Mouse (Mus musculus) liver, embryonic 14.5 days (tissue): Measurements from ENCODE around the gene Stambp. TPM values are rescaled to one million over a fixed set of nuclear protein-coding genes. Genes with fewer than 3 reads are reported as not detected.

Experiments used
- ATAC-seq: fragments of 200-750 bp; cut with Nextera tagmentation; 2 replicates; pipeline ENCODE4 v1.8.0; 2017; ENCODE audit warnings: moderate number of reproducible peaks, mild to moderate bottlenecking, moderate library complexity; ENCODE audit not compliant: insufficient read depth
- DNase-seq, 3 experiments: peaks; one replicate each; pipeline ENCODE4 v3.0.0-alpha.2; 2012 to 2013; ENCODE audit warnings: low read depth in 3 of 3, low spot score in 3 of 3
- H3K27ac ChIP-seq: fragments of 300-500 bp; sonication (generic); 2 replicates; pipeline ENCODE4 v1.5.1; 2014; ENCODE audit warnings: moderate library complexity, mild to moderate bottlenecking, control low read depth, inconsistent platforms
- H3K27me3 ChIP-seq: fragments of 300-500 bp; sonication (generic); 2 replicates; pipeline ENCODE4 v1.6.1; 2014; ENCODE audit warnings: mild to moderate bottlenecking, low read length, moderate library complexity; ENCODE audit not compliant: control insufficient read depth, insufficient read depth
- H3K36me3 ChIP-seq: fragments of 300-500 bp; sonication (generic); replicated peaks from 2 replicates; pipeline ENCODE4 v1.6.1; 2014; ENCODE audit warnings: low read depth; ENCODE audit not compliant: control insufficient read depth, insufficient read depth
- H3K4me1 ChIP-seq, 2 experiments: fragments of 200-500 bp in 1 of 2; fragments of 300-500 bp in 1 of 2; sonication (generic) in 1 of 2; replicated peaks; 2 replicates each; pipeline ENCODE4 v1.6.1; 2012 to 2014; ENCODE audit warnings: antibody characterized with exemption in 1 of 2, inconsistent platforms in 1 of 2, low read length in 1 of 2; ENCODE audit not compliant: control insufficient read depth in 2 of 2, insufficient read depth in 2 of 2
- H3K4me2 ChIP-seq: fragments of 300-500 bp; sonication (generic); 2 replicates; pipeline ENCODE4 v1.6.1; 2014; ENCODE audit warnings: low read depth, mild to moderate bottlenecking, control low read depth, moderate library complexity
- H3K4me3 ChIP-seq, 2 experiments: fragments of 200-500 bp in 1 of 2; fragments of 300-500 bp in 1 of 2; sonication (generic) in 1 of 2; 2 replicates each; pipeline ENCODE4 v1.5.1; 2012 to 2014; ENCODE audit warnings: low read depth in 2 of 2, low read length in 2 of 2, mild to moderate bottlenecking in 2 of 2, control low read depth in 1 of 2, inconsistent platforms in 1 of 2, moderate library complexity in 1 of 2; ENCODE audit not compliant: insufficient read depth in 1 of 2
- H3K9ac ChIP-seq: fragments of 300-500 bp; sonication (generic); replicated peaks from 2 replicates; pipeline ENCODE4 v1.6.1; 2014; ENCODE audit warnings: mild to moderate bottlenecking, control low read depth, moderate library complexity
- H3K9me3 ChIP-seq: fragments of 300-500 bp; sonication (generic); 2 replicates; pipeline ENCODE4 v1.6.1; 2016; ENCODE audit warnings: low read length, mixed read lengths; ENCODE audit not compliant: control insufficient read depth
- CTCF ChIP-seq: IDR thresholded peaks from 2 replicates; pipeline ENCODE4 v1.5.1; 2016; ENCODE audit warnings: antibody characterized with exemption, low read depth, control low read depth
- EP300 ChIP-seq: IDR thresholded peaks from 2 replicates; pipeline ENCODE4 v1.6.1; 2016; ENCODE audit warnings: antibody characterized with exemption, low read depth
- WGBS: fragments of 180-500 bp; shearing (Covaris S2); extraction: QIAGEN DNeasy Blood & Tissue Kit; methylation state at CpG from one replicate; pipeline ENCODE4 v1.1.7; 2014; ENCODE audit not compliant: insufficient replicate concordance; 5-methylcytosine and 5-hydroxymethylcytosine counted together
- polyA plus RNA-seq, 2 experiments: library from polyadenylated mRNA; depleted of rRNA in 1 of 2; stranded (reverse) in 1 of 2; unstranded in 1 of 2; fragments of >200 nt; fragmentation: Nextera tagmentation in 1 of 2; extraction: Ambion mirVana in 1 of 2; gene quantifications; 2 replicates each; pipeline versions ENCODE4 v1.2.1 to v1.2.3; 2012 to 2014

Gene Stambp
- polyA plus RNA-seq, 2 experiments: 6.2 to 9.9 TPM

- H3K9ac ChIP-seq: peak overlapping the region; percentile 69
- ATAC-seq (no peak), DNase-seq (peak; percentile 31 to 46 (median 45))
- peak overlapping the region; percentile 93 for H3K27ac ChIP-seq
- peak overlapping the region; percentile 94 for H3K4me2 ChIP-seq
- TF ChIP-seq CTCF (no peak), EP300 (peak; percentile 74)
- WGBS: 36% methylated on average over 4 of the region's 4 CpGs
- no peaks in the 10 kb centered on the region for H3K9me3 ChIP-seq
- H3K4me3 ChIP-seq: peak overlapping the region; percentile 81 to 82
- H3K36me3 ChIP-seq: no peaks in the 10 kb centered on the region
- peaks cover 20 to 22% of the 10 kb centered on the region in 2 experiments for H3K4me1 ChIP-seq
- no peaks in the 10 kb centered on the region for H3K27me3 ChIP-seq
Observed at GRCm38 (mm10) chr6:83505554-83505953, 67.0 kb downstream of the Stambp start.

DNA sequence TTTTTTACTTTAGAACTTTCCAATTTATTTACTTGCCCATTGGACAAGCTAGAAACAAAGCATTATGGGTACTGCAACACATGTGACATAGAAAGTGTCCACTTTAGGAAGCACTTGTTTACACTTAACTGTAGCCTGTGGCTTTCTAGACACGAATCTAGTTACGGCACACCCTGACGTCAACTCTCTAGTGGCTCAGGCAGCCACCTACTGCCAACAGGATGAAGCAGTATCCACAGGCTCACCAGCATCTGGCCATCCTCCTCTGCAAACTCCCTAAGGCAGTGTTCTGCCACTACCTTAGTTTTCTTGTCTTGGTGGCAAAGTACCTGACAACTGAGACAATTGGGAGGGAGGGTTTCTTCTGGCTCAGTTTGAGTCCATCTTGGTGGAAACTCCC lies 69.2 kb downstream of the Stambp start:
- 63% methylated on average over 3 of the region's 3 CpGs for WGBS
- no peak for TF ChIP-seq EP300
- no peak for TF ChIP-seq CTCF
- Histone ChIP-seq H3K9ac (no peak overlapping the region), H3K27ac (no peak overlapping the region), H3K9me3 (peaks cover 2% of the 10 kb centered on the region; the same call in 1 of the 2 replicates), H3K4me3 (no peak overlapping the region), H3K36me3 (no peaks in the 10 kb centered on the region), H3K27me3 (no peaks in the 10 kb centered on the region), H3K4me2 (no peak overlapping the region), H3K4me1 (peaks cover 20 to 22% of the 10 kb centered on the region in 2 experiments)
- DNase-seq: no peak
- ATAC-seq: no peak

GRCm38 (mm10) chr6:83502656-83503055 lies 69.9 kb downstream of the Stambp start:
- Histone ChIP-seq H3K9ac (no peak overlapping the region), H3K27me3 (no peaks in the 10 kb centered on the region), H3K36me3 (no peaks in the 10 kb centered on the region), H3K4me1 (peaks cover 19 to 21% of the 10 kb centered on the region in 2 experiments), H3K9me3 (peaks cover 2% of the 10 kb centered on the region; the same call in 1 of the 2 replicates), H3K27ac (no peak overlapping the region), H3K4me2 (no peak overlapping the region), H3K4me3 (no peak overlapping the region)
- 51% methylated on average over 3 of the region's 3 CpGs for WGBS
- TF ChIP-seq CTCF (no peak), EP300 (no peak)
- DNase-seq: no peak
- no peak for ATAC-seq

DNA sequence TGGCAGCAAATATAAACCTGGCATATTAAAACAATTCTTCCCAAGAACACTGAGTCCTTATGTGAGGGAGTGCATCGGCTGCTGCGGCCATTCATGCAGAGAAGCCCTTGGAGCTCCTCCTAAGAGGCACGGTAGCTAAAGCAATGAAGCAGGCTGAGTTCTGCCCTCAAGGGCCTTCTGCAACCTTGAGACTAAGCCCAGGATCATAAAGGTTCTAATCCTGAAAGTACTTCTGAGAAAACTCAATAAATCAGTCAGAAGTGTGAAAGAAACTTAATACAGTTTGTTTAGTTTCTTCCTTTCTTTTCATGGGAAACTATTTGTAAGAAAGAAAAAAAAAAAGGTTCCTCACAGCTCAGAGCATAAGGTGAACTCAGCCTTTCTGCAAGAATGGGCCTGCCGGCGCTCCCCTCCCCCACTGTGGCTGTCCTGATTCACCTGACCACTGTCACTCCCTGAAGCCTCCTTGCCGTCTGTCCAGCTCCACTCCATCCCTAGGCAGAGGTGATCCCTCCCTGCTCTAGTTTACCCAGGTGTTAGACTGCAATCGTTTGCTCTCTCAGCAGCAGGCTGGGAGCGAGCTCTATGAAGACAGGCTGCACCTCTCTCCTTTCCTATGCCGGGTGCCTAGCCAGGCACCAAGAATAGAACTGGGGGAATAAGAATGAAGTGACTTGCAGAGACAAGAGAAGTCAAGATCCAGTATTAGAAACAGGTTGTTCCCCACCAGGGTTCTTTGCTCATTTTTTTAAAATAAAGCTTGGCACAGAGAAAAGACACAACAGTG lies 70.8 kb downstream of the Stambp start:
- H3K27ac ChIP-seq: no peak overlapping the region

GRCm38 (mm10) chr6:83500462-83500861 lies 72.1 kb downstream of the Stambp start:
- no peak overlapping the region for H3K4me2 ChIP-seq
- no peak for ATAC-seq

More for the DNA sequence above, 70.8 kb downstream of the Stambp start:
- Histone ChIP-seq H3K4me3 (no peak overlapping the region), H3K27me3 (no peaks in the 10 kb centered on the region), H3K36me3 (no peaks in the 10 kb centered on the region), H3K4me2 (no peak overlapping the region), H3K9me3 (peaks cover 2% of the 10 kb centered on the region; the same call in 1 of the 2 replicates), H3K4me1 (peaks cover 13 to 18% of the 10 kb centered on the region in 2 experiments), H3K9ac (no peak overlapping the region)
- no peak for ATAC-seq
- no peak for TF ChIP-seq EP300
- no peak for TF ChIP-seq CTCF
- DNase-seq: no peak
- 71% methylated on average over 9 of the region's 9 CpGs for WGBS

More at GRCm38 (mm10) chr6:83500462-83500861, 72.1 kb downstream of the Stambp start:
- no peak overlapping the region for H3K27ac ChIP-seq
- no peak overlapping the region for H3K9ac ChIP-seq
- H3K36me3 ChIP-seq: no peaks in the 10 kb centered on the region
- no peaks in the 10 kb centered on the region for H3K27me3 ChIP-seq
- 56% methylated on average over 3 of the region's 3 CpGs for WGBS
- no peak for DNase-seq
- TF ChIP-seq CTCF: peak; percentile 67
- TF ChIP-seq EP300: no peak
- H3K4me1 ChIP-seq: peaks cover 8 to 13% of the 10 kb centered on the region in 2 experiments
- H3K4me3 ChIP-seq: no peak overlapping the region
- peaks cover 2% of the 10 kb centered on the region; the same call in 1 of the 2 replicates for H3K9me3 ChIP-seq
